Mouse (Mus musculus) bone marrow macrophage, adult 2 months (primary cell): Measurements from ENCODE around the gene H2-M5.
A peak's percentile ranks its signal among the peaks of the same experiment; 100 is the strongest.

Source experiments
- CTCF ChIP-seq: IDR thresholded peaks from 2 replicates; pipeline ENCODE4 v1.5.1; 2012; ENCODE audit warnings: low read depth, mild to moderate bottlenecking, low read length, moderate library complexity
- POLR2A ChIP-seq: IDR thresholded peaks from 2 replicates; pipeline ENCODE4 v1.6.1; 2012; ENCODE audit warnings: mild to moderate bottlenecking, low read depth, low read length, borderline replicate concordance

DNA sequence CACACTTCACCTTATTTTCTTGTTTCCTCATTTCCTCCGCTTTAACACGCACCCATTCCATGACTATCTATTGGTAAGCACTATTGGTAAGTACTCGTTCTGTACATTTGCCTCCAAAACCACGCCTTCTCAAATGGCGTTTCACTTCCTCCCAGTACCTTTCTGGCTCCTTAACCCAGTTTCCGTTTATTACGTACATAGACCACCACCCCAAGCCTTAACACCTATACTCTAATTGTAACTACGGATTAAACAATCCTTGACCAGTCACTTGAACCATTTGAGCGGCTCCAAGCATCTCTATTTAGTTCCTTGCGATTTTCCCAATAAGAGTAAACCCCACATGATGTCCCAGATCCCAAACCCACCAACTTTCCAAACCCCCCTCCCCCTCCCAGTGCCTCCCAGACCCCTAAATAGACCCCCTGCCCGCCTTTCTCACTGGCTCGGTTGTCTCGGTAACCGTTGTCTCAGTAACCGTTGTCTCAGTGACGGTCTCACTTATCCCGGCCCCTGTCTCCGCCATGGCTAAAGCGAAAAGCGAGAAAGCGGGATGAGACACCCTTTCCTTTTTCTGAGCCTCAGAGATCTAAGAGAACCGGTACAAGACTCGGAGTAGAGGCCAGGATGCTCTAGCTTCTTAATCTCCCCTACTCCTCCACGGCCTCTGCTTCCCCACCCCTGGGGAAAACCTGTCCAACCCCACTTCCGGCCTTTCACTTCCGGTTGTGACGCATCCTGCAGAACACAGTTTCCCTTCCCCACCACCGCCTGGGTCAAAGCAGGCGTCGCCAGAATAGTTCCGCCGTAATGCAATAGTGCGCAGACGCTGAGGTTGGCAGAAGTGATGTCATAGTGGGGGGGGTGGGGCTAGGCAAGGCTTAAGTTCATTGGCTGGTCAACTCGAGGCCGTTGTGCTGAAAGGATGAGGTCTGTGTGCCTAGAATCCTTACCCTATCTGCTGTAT, 38.1 kb downstream of the H2-M5 start, which contains the start of gene Ppp1r11:
- TF ChIP-seq CTCF (no peak), POLR2A (peak; percentile 9; the same call in 1 of the 2 replicates)
